Mouse (Mus musculus): ENCODE results near the gene Zfp979.
"Not testable (repeated sequence)": the region's sequence is repeated elsewhere in the genome, so short reads cannot be mapped to it uniquely, and the experiment has no call there.

Zfp979 gene

DNA sequence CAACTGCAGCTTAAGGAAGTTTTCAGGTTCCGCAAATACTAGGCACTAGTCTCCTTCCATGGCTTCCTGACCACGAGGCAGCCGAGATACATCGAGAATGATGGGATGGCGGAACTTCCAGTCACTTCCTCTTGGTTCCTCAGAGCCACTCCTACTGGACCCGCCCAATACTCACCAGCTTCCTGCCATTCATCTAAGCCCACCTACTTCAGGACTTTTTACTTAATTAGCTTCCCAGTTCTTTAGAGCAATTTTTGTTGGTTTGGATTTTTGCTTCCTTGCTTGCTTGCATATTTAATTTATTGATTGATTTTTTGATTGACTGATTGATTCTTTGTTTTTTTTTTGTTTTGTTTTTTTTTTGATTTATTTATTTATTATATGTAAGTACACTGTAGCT, at the start of gene Zfp979:
Gene Zfp979, minus strand, starts transcription at position 101 of the 400 bp plus-strand sequence.
- DNase-seq (ENCODE audit: extremely low spot score, low spot score) = not testable (repeated sequence)

DNA sequence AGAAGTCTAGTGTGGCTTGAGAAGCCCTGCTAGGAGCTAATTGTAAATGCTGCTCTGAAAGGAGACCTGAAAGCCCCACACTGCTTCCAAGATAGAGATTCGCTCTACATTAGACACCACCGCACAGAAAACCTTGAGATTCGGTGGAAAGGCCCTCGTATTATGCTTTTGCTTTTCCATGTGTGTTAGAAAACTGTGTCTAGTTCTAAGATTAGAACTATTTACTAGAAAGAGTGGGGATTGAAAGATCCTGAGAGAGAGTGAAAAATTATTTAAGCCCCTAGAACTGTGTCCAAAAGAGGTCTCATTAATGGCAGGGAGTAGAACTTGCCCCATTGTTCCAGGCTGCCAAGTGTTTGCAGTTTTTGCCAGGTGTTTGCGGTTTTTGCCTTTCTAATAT, 12.9 kb upstream of the Zfp979 start:
- DNase-seq (ENCODE audit: extremely low spot score, low spot score) = not testable (repeated sequence)

DNA sequence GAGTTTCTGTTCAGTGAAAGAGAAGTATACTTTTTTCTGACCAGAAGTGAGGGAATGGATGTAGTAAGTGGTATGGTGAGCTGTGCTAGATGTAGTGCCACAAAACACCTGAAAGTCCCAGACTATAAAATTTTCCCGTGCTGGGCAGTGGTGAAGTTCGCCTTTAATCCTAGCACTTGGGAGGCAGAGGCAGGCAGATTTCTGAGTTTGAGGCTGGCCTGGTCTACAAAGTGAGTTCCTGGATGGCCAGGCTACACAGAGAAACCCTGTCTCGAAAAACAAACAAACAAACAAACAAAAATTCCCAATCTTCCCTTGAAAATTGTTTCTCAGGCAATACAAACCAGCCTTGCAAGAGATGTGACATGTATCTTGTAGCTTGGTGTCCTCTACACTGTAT, 5.1 kb upstream of the Zfp979 start:
- DNase-seq (ENCODE audit: extremely low spot score, low spot score) = not testable (repeated sequence)

DNA sequence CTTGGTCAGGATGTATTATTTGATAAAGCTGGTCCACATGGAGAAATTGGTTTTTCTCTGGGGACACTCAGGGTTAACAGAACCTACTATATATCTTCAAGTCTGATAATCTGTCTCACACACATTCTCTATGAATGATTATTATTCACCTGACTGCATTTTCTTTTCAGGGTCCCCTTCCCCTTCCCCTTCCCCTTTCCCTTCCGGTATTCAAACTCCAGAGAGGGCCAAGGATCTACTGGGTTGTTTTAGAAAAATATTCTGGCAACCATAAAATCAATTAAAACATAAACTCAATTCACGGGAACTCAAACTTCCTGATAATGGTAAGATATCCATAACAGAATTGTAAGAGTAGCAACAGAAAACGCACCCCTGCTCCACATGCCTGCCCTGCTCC, 381 bp downstream of the Zfp979 start:
- DNase-seq (ENCODE audit: extremely low spot score, low spot score) = not testable (repeated sequence)

DNA sequence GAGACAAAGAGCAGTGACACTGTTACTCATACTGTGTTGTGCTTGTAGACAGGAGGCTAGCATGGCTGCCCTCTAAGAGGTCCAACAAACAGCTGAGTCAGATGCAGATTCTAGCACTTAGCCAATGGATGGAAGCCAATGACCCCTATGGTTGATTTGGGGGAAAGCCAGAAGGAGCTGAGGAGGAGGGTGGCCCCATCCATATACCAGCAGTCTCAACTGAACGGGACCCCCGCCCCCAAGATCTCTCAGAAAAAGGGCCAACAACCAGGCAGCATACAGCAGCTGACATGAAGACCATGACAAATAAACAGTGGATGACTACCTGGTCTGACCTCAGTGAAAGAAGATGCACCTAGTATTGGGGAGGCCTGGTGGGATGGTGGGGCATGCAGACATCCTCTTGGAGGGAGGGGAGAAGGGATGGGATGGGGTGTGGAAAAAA, 8.5 kb downstream of the Zfp979 start:
- DNase-seq (ENCODE audit: extremely low spot score, low spot score) = not testable (repeated sequence)

DNA sequence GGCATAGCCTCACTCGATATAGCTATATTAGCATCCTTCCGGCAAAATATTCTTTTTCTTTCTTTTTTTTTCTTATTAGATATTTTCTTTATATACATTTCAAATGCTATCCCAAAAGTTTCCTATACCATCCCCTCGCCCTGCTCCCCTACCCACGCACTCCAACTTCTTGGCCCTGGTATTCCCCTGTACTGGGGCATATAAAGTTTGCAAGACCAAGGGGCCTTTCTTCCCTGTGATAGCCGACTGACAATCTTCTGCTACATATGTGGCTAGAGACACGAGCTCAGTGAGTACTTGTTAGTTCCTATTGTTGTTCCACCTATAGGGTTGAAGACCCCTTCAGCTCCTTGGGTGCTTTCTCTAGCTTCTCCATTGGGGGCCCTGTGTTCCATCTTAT, 35.8 kb downstream of the Zfp979 start:
- not testable (repeated sequence) for DNase-seq (ENCODE audit: extremely low spot score, low spot score)

DNA sequence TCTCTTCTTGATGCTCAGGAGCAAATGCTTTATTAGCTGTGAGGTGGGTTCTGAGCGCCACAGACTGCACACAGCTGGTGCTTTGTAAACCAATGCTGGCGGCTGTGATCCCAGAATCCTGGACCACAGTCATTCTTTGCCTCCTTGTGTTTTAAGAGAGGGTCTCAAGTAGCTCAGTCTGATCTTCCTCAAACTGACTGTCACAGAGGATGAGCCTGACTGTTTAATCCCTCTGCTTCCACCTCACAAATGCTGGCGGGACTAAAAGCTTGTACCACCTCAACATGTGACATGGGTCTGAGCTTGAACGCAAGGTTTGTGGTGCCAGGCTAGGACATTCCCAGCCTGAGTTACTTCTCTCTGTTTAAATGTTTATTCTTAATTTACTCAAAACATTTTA, 36.8 kb downstream of the Zfp979 start:
- DNase-seq (ENCODE audit: extremely low spot score, low spot score) = no peak

DNA sequence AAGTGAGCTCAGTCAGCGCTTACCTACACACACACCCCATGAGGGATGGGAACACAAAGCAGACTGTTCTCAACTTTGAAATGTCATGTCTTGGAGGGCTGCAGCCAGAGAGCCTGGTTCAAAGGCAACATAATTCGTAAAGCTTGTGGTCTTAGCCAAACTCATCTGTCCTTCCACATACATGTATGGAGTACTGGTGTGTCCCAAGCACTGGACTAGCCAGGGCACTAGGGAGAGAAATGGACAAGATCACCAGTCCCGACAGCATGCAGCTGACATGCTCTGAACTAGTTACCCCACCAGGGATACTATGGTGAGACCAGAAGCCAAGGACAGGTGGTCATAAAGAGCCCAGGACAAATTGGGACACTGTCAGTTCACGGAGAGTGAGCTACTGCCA, 38.5 kb downstream of the Zfp979 start:
- DNase-seq (ENCODE audit: extremely low spot score, low spot score) = no peak

DNA sequence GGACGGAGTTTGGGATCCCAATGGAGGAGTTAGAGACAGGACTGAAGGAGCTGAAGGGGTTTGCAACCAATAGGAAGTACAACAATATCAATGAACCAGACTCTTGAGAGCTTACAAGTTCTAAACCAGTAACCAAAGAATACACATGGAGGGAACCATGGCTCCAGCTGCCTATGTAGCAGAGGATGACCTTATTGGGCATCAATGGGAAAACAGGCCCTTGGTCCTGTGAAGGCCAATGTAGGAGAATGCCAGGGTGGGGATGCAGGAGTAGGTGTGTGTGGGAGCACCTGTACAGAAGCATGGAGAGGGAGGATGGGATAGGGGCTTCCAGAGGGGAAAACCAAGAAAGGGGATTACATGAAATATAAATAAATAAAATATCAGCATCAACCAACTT, 40.4 kb downstream of the Zfp979 start:
- no peak for DNase-seq (ENCODE audit: extremely low spot score, low spot score)

DNA sequence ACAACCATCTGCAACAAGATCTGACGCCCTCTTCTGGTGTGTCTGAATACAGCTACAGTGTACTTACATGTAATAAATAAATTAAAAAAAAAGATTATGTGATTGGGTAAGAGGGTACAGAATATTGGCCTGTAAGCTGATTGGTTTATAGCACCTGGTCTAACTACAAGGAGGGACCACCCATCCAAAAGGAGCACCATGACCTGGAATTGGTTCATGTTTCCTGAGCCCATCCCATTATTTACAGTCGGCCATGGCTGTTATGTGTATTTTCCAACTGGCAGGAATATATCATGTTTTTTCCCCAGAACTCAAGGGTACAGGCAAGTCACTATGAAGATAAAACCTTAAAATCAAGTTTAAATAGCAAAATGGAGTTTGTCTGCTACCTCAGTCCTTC, 43.5 kb downstream of the Zfp979 start:
- DNase-seq (ENCODE audit: extremely low spot score, low spot score) = no peak

DNA sequence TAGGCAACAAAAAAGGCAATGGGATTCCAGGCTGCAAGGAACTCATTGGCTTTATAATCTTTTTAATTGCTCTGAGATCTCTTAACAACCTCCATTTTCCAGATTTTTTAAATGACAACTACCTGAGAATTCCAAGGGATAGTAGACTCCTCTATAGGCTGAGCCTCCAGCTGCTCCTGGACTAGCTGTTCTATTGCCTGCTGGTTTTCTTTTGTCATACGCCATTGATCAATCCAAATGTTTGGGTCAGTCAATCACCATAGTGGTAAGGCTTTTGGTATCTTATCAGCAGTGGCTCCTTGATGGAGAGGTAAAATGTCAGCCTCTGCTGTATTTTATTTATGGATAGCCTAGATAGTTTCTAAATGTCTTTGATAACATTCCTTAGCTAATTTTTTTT, 44.6 kb downstream of the Zfp979 start:
- DNase-seq (ENCODE audit: extremely low spot score, low spot score) = no peak

DNA sequence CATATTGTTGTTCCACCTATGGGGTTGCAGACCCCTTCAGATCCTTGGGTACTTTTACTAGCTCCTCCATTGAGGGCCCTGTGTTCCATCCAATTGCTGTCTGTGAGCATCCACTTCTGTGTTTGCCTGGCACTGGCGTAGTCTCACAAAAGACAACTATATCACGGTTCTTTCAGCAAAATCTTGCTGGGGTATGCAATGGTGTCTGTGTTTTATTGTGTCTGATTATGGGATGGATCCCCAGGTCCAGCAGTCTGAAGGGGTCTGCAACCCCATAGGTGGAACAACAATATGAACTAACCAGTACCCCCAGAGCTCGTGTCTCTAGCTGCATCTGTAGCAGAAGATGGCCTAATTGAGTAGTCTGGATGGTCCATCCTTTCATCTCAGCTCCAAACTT, 47.7 kb downstream of the Zfp979 start:
- not testable (repeated sequence) for DNase-seq (ENCODE audit: extremely low spot score, low spot score)

DNA sequence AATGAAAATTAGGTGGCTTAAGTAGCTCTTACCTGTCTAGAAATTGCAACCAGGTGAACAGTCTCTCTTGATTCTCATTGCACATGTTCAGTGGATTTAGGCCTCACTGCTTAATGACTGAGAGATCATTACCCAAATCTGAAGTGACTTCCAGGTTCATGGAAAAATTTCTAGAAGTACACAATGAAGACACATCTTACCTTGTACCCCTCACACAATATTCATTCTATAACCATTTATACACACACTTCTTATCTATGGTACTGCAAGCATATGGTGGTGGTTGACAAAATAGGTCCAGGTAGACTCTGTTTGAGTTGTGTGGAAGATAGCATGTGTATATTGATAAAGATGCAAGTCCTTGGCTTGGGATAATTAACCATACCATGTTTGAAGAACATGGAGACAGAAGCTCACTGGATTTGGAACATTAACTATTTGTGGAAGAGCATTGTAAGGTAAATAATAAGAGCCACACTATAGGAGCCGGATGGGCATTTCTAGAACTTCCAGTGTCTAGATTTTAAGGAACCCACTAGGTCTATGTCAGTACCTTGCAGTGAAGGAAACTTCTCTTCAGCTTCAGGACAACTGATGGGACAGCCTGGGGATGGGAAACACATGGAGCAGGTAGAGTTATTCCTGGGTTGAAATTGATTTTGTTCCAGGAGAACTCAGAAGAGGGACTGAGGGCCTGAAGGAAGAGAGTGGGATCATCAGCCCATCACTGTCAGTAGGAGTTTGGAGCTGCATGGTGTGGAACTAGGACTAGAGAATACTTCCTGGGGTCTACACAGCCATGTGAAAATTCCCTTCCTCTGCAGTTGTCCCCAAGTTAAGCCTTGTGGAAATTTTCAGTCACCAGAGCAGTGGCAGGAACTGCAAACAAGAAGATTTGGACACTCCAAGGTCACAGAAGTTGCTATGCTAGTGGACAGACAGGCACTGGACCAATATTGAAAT, 55.5 kb downstream of the Zfp979 start:
- no peak for DNase-seq (ENCODE audit: extremely low spot score, low spot score)

DNA sequence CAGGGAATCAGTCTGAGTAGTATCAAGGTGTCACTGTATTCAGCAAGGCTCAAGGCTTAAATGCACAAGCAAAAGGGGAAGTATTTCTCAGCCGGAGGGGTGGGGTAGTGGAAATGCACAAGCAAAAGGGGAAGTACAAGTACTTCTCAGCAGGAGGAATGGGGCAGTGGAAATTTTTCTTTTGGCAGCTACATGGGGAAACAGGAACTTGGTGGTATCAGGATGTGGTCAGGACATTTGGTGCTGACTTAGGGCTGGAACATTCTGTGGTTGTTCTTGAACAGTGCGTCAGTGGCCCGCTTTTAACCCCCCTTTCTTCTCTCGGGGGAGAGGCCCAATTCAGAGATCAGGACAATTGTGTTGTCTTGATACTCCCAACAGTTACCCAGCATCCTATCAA, 62.9 kb downstream of the Zfp979 start:
- not testable (repeated sequence) for DNase-seq (ENCODE audit: extremely low spot score, low spot score)

DNA sequence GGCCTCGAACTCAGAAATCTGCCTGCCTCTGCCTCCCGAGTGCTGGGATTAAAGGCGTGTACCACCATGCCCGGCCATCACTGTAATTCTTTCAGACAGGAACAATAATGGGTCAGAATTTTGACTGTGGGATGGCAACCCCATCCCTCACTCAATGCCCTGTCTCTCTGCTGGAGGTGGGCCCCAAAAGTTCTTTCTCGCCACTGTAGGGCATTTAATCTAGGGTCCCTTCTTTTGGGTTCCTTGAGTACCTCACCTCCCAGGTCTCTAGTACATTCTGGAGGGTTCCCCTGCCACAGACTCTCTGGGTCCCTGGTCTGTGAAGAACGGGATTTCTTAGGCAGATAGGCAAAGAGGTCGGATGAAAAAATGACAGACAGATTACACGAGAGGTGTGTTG, 71.2 kb downstream of the Zfp979 start:
- not testable (repeated sequence) for DNase-seq (ENCODE audit: extremely low spot score, low spot score)

DNA sequence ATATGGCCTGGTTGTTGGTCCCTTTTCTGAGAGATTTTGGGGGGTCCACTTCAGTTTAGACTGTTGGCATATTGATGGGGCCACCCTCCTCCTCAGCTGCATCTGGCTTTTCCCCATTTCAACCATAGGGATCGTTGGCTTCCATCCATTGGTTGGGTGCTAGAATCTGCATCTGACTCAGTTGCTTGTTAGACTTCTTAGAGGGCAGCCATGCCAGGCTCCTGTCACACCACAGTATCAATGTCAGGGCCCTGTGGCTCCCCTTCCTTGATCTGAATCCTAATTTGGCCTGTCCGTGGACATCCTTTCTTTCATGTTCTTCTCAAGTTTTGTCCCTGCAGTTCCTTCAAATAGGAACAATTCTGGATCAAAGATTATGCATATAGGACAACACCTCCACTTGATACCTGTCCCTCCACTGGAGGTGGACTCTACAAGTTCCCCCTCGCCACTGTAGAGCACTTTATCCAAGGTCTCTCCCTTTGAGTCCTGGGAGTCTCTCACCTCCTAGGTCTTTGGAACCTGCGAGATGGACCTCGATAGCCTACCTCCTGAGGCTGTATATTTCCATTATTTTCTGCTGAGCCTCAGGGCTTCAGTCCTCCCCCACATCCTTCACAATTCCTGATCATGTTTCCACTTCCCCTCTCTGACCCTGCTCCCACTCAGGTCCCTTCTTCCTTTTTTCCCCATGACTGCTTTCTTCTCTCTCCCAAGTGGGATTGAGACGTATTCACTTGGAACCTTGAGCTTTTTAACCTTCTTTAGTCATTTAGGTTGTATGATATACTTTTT, 76.7 kb downstream of the Zfp979 start:
- no peak for DNase-seq (ENCODE audit: extremely low spot score, low spot score)

Measured in neural tube, embryonic 10.5 days (tissue).